Mouse (Mus musculus) intestine, postnatal 0 days (tissue): ENCODE measurements around the gene Efna1. TPM values are rescaled to one million over a fixed set of nuclear protein-coding genes. Genes with fewer than 3 reads are reported as not detected.

Experiments
- ATAC-seq: fragments of 200-750 bp; cut with Nextera tagmentation; 2 replicates; pipeline ENCODE4 v1.8.0; 2017; ENCODE audit warnings: mild to moderate bottlenecking, moderate TSS enrichment, moderate library complexity
- H3K27ac ChIP-seq: fragments of 300-500 bp; sonication (generic); 2 replicates; pipeline ENCODE4 v1.5.1; 2014; ENCODE audit warnings: mild to moderate bottlenecking, low read depth, low read length, moderate library complexity
- H3K27me3 ChIP-seq: fragments of 300-500 bp; sonication (generic); replicated peaks from 2 replicates; pipeline ENCODE4 v1.6.1; 2014; ENCODE audit warnings: low read length, mixed read lengths; ENCODE audit not compliant: control insufficient read depth, insufficient read depth
- H3K36me3 ChIP-seq: fragments of 300-500 bp; sonication (generic); 2 replicates; pipeline ENCODE4 v1.6.1; 2014; ENCODE audit warnings: mild to moderate bottlenecking, moderate library complexity; ENCODE audit not compliant: control insufficient read depth, insufficient read depth
- H3K4me1 ChIP-seq: fragments of 300-500 bp; sonication (generic); replicated peaks from 2 replicates; pipeline ENCODE4 v1.6.1; 2014; ENCODE audit warnings: antibody characterized with exemption, low read length, mixed read lengths; ENCODE audit not compliant: control insufficient read depth, insufficient read depth
- H3K4me2 ChIP-seq: fragments of 300-500 bp; sonication (generic); replicated peaks from 2 replicates; pipeline ENCODE4 v1.6.1; 2014; ENCODE audit warnings: low read depth, mild to moderate bottlenecking, moderate library complexity
- H3K4me3 ChIP-seq: fragments of 300-500 bp; sonication (generic); 2 replicates; pipeline ENCODE4 v1.5.1; 2014; ENCODE audit warnings: low read depth, low read length
- H3K9ac ChIP-seq: fragments of 300-500 bp; sonication (generic); 2 replicates; pipeline ENCODE4 v1.6.1; 2014; ENCODE audit warnings: mild to moderate bottlenecking, low read depth, low read length
- H3K9me3 ChIP-seq: fragments of 300-500 bp; sonication (generic); 2 replicates; pipeline ENCODE4 v1.6.1; 2016; ENCODE audit warnings: mixed run types; ENCODE audit not compliant: control insufficient read depth
- CTCF ChIP-seq: sonication (generic); IDR thresholded peaks from 2 replicates; pipeline ENCODE4 v1.5.1; 2016; ENCODE audit warnings: low read depth, mild to moderate bottlenecking, control low read depth, antibody characterized with exemption, moderate library complexity
- WGBS: fragments of 180-500 bp; shearing (Covaris S2); extraction: QIAGEN DNeasy Blood & Tissue Kit; methylation state at CpG from one replicate; pipeline ENCODE4 v1.1.7; 2014; 5-methylcytosine and 5-hydroxymethylcytosine counted together
- polyA plus RNA-seq: library from polyadenylated mRNA; unstranded; fragments of >200 nt; fragmentation: Nextera tagmentation; extraction: Ambion mirVana; gene quantifications from 2 replicates; pipeline ENCODE4 v1.2.1, GENCODE M21; 2015

Efna1 gene
- polyA plus RNA-seq, 1 experiment from 2014 or later: 69.8 TPM

- no peaks in the 10 kb centered on the region for H3K36me3 ChIP-seq
- ATAC-seq: no peak
- no peak overlapping the region for H3K9ac ChIP-seq
- H3K9me3 ChIP-seq: no peaks in the 10 kb centered on the region
- no peak for TF ChIP-seq CTCF
- H3K27me3 ChIP-seq: no peaks in the 10 kb centered on the region
- WGBS: 64% methylated on average over 7 of the region's 7 CpGs
- no peak overlapping the region for H3K27ac ChIP-seq
- H3K4me3 ChIP-seq: no peak overlapping the region
- H3K4me2 ChIP-seq: no peak overlapping the region
- H3K4me1 ChIP-seq: peaks cover 7% of the 10 kb centered on the region; the same call in 1 of the 2 replicates
Observed at GRCm38 (mm10) chr3:89231345-89231744, 49.6 kb downstream of the Efna1 start.

- Histone ChIP-seq H3K4me1 (peaks cover 7% of the 10 kb centered on the region; the same call in 1 of the 2 replicates), H3K9ac (no peak overlapping the region), H3K27ac (no peak overlapping the region), H3K4me2 (no peak overlapping the region), H3K4me3 (no peak overlapping the region), H3K27me3 (no peaks in the 10 kb centered on the region), H3K9me3 (no peaks in the 10 kb centered on the region), H3K36me3 (no peaks in the 10 kb centered on the region)
- no peak for TF ChIP-seq CTCF
- 86% methylated on average over 2 of the region's 2 CpGs for whole genome bisulfite sequencing
- ATAC-seq: no peak
Observed at GRCm38 (mm10) chr3:89230561-89230960, 50.4 kb downstream of the Efna1 start.

GRCm38 (mm10) chr3:89229276-89229675, 51.7 kb downstream of the Efna1 start:
- Histone ChIP-seq H3K9ac (no peak overlapping the region), H3K9me3 (no peaks in the 10 kb centered on the region), H3K27me3 (no peaks in the 10 kb centered on the region), H3K4me1 (peaks cover 6% of the 10 kb centered on the region; the same call in 1 of the 2 replicates), H3K4me2 (peak overlapping the region; percentile 65; the same call in 1 of the 2 replicates), H3K36me3 (no peaks in the 10 kb centered on the region), H3K27ac (no peak overlapping the region), H3K4me3 (no peak overlapping the region)
- no peak for TF ChIP-seq CTCF
- WGBS: 55% methylated on average over 4 of the region's 4 CpGs
- no peak for ATAC-seq

GRCm38 (mm10) chr3:89228836-89229235, 52.1 kb downstream of the Efna1 start, which contains the start of gene Muc1:
Gene Muc1, plus strand, starts transcription at chr3:89229057.
- Histone ChIP-seq H3K36me3 (no peaks in the 10 kb centered on the region), H3K4me2 (peak within 1 kb of the TSS; percentile 65), H3K9ac (no peak within 1 kb of the TSS), H3K4me3 (peak within 1 kb of the TSS; percentile 40), H3K4me1 (peaks cover 4% of the 10 kb centered on the region; the same call in 1 of the 2 replicates), H3K27ac (peak within 1 kb of the TSS; percentile 17; the same call in 1 of the 2 replicates), H3K27me3 (no peaks in the 10 kb centered on the region), H3K9me3 (no peaks in the 10 kb centered on the region)
- whole genome bisulfite sequencing: 25% methylated on average over 10 of the region's 10 CpGs
- no peak for ATAC-seq
- no peak for TF ChIP-seq CTCF

GRCm38 (mm10) chr3:89228180-89228549, 52.8 kb downstream of the Efna1 start:
- peak; percentile 73 for ATAC-seq
- no peak overlapping the region for H3K9ac ChIP-seq

GRCm38 (mm10) chr3:89227307-89228179, 53.4 kb downstream of the Efna1 start:
- Histone ChIP-seq H3K4me2 (peak overlapping the region; percentile 65), H3K4me3 (peak overlapping the region; percentile 40), H3K4me1 (peaks cover 4% of the 10 kb centered on the region; the same call in 1 of the 2 replicates), H3K9me3 (no peaks in the 10 kb centered on the region), H3K9ac (peak overlapping the region; percentile 11; the same call in 1 of the 2 replicates), H3K27me3 (no peaks in the 10 kb centered on the region), H3K27ac (peak overlapping the region; percentile 17; the same call in 1 of the 2 replicates), H3K36me3 (no peaks in the 10 kb centered on the region; the same call in 1 of the 2 replicates)
- 7% methylated on average over 41 of the region's 41 CpGs for WGBS
- no peak for TF ChIP-seq CTCF
- peak; percentile 39 for ATAC-seq

More at GRCm38 (mm10) chr3:89228180-89228549, 52.8 kb downstream of the Efna1 start:
- WGBS: under 1% methylated on average over 20 of the region's 20 CpGs
- peaks cover 4% of the 10 kb centered on the region; the same call in 1 of the 2 replicates for H3K4me1 ChIP-seq
- no peaks in the 10 kb centered on the region for H3K9me3 ChIP-seq
- no peaks in the 10 kb centered on the region for H3K27me3 ChIP-seq
- H3K27ac ChIP-seq: peak overlapping the region; percentile 17; the same call in 1 of the 2 replicates
- TF ChIP-seq CTCF: peak; percentile 97
- no peaks in the 10 kb centered on the region for H3K36me3 ChIP-seq
- peak overlapping the region; percentile 40 for H3K4me3 ChIP-seq
- H3K4me2 ChIP-seq: peak overlapping the region; percentile 65
